Mouse (Mus musculus) gonadal fat pad, adult 2 months (tissue): ENCODE results near the gene Dbp. TPM values are rescaled to one million over a fixed set of nuclear protein-coding genes. Genes with fewer than 3 reads are reported as not detected.

Experiments
- polyA plus RNA-seq: library from polyadenylated mRNA; depleted of rRNA; stranded (reverse); fragments of >200 nt; gene quantifications from 2 replicates; pipeline ENCODE4 v1.2.3, GENCODE M21; 2012; rRNA removed

Gene Dbp
- polyA plus RNA-seq, 1 experiment = 31.0 TPM

Other genes with a start within 250 kb of the Dbp start
- 2,754 and 3,247 TPM in 2 replicates for gene Ftl1, start 245.2 kb upstream of the Dbp start, polyA plus RNA-seq
- gene Bax, start 238.2 kb upstream of the Dbp start, polyA plus RNA-seq = 92.8 and 104 TPM in 2 replicates
- gene Tulp2, start 223.2 kb upstream of the Dbp start, polyA plus RNA-seq = 2.5 and 2.6 TPM in 2 replicates
- 1.2 and 6.9 TPM in 2 replicates for gene Gm45808, start 218.3 kb upstream of the Dbp start, polyA plus RNA-seq
- 15.6 and 16.4 TPM in 2 replicates for gene Dhdh, start 216.3 kb upstream of the Dbp start, polyA plus RNA-seq
- gene Nucb1, start 194.7 kb upstream of the Dbp start, polyA plus RNA-seq = 540 and 702 TPM in 2 replicates
- 19.6 and 24.0 TPM in 2 replicates for gene Ppp1r15a, start 178.8 kb upstream of the Dbp start, polyA plus RNA-seq
- gene Plekha4, start 178.8 kb upstream of the Dbp start, polyA plus RNA-seq = 13.5 and 13.9 TPM in 2 replicates
- 2.6 and 6.3 TPM in 2 replicates for gene Hsd17b14, start 150.2 kb upstream of the Dbp start, polyA plus RNA-seq
- gene Bcat2, start 134.9 kb upstream of the Dbp start, polyA plus RNA-seq = 111 and 127 TPM in 2 replicates
- 2.0 TPM in 2 replicates for gene Fgf21, start 89.6 kb upstream of the Dbp start, polyA plus RNA-seq
- 24.1 and 36.6 TPM in 2 replicates for gene Fut1, start 87.8 kb upstream of the Dbp start, polyA plus RNA-seq
- 0.58 and 0.75 TPM in 2 replicates for gene Izumo1, start 83.3 kb upstream of the Dbp start, polyA plus RNA-seq
- 24.9 and 25.9 TPM in 2 replicates for gene Rasip1, start 77.6 kb upstream of the Dbp start, polyA plus RNA-seq
- gene Mamstr, start 65.1 kb upstream of the Dbp start, polyA plus RNA-seq = 6.1 and 7.7 TPM in 2 replicates
- gene Fut2, start 38.7 kb upstream of the Dbp start, polyA plus RNA-seq = 1.1 and 2.9 TPM in 2 replicates
- 0.85 and 2.7 TPM in 2 replicates for gene Ntn5, start 21.1 kb upstream of the Dbp start, polyA plus RNA-seq
- 1.7 and 2.8 TPM in 2 replicates for gene Sec1, start 10.7 kb upstream of the Dbp start, polyA plus RNA-seq
- 9.1 and 11.8 TPM in 2 replicates for gene Car11, start 5.2 kb upstream of the Dbp start, polyA plus RNA-seq
- 1,223 and 1,429 TPM in 2 replicates for gene Rpl18, start 10.4 kb downstream of the Dbp start, polyA plus RNA-seq
- gene Sphk2, start 12.9 kb downstream of the Dbp start, polyA plus RNA-seq = 50.0 and 52.1 TPM in 2 replicates
- gene Fam83e, start 16.1 kb downstream of the Dbp start, polyA plus RNA-seq = 2.6 and 2.7 TPM in 2 replicates
- 0.93 and 1.3 TPM in 2 replicates for gene Spaca4, start 20.7 kb downstream of the Dbp start, polyA plus RNA-seq
- gene Lmtk3, start 78.7 kb downstream of the Dbp start, polyA plus RNA-seq = 2.7 and 3.6 TPM in 2 replicates
- gene Sult2b1, start 79.6 kb downstream of the Dbp start, polyA plus RNA-seq = 22.6 and 37.0 TPM in 2 replicates
- 51.1 and 56.9 TPM in 2 replicates for gene Cyth2, start 109.5 kb downstream of the Dbp start, polyA plus RNA-seq
- gene Kcnj14, start 119.7 kb downstream of the Dbp start, polyA plus RNA-seq = 1.4 and 15.1 TPM in 2 replicates
- gene Grwd1, start 125.9 kb downstream of the Dbp start, polyA plus RNA-seq = 11.4 and 13.8 TPM in 2 replicates
- gene Kdelr1, start 167.7 kb downstream of the Dbp start, polyA plus RNA-seq = 336 and 353 TPM in 2 replicates
- 1.3 and 1.8 TPM in 2 replicates for gene Grin2d, start 173.3 kb downstream of the Dbp start, polyA plus RNA-seq
- 1.7 and 3.1 TPM in 2 replicates for gene Syngr4, start 191.6 kb downstream of the Dbp start, polyA plus RNA-seq
- gene Tmem143, start 191.9 kb downstream of the Dbp start, polyA plus RNA-seq = 53.9 and 63.6 TPM in 2 replicates
- gene Emp3, start 216.3 kb downstream of the Dbp start, polyA plus RNA-seq = 91.6 and 139 TPM in 2 replicates
- 4.6 and 6.9 TPM in 2 replicates for gene Ccdc114, start 219.0 kb downstream of the Dbp start, polyA plus RNA-seq